Comparison of ENCODE assay signal across 27 mouse cellular contexts in the genomic region with DNA sequence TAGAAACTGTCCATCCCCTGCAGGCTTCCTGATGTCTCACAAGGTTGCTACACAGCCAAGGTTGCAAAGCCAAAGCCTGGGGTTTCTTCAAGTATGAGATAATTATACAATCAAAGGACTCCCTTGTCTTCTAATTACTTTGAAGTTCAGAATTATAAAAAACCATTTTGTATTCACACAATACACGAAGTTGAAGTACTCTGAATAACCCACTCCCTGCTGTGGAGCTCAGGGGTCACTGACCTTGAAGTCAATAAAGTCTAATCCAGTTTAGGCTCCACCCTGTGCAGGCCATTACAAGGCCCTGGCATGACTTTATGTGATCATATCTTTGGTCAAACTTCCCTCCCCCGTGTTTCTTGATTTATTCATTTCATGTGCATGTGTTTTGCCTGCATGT.
DNase-seq lines count a peak whose midpoint lies in the region; ATAC-seq and TF ChIP-seq lines count a peak whose summit lies in the region.
"Had no signal": no experiment of that assay in that cellular context is flagged by ENCODE, and none has a peak within 500 bp of the region (broad histone marks: within the 10 kb centered on the region; RNA-seq: fewer than 3 reads in every experiment).

No protein-coding gene starts in this region.

- TF ChIP-seq POLR2A in liver, adult 2 months (IDR thresholded peaks at IDR 0.05; ENCODE audit: extremely low read depth, insufficient read depth, low read length) = no peak

- no peak overlapping the region for H3K27ac ChIP-seq in liver, adult 2 months (replicated peaks; ENCODE audit: insufficient read depth, low read depth, low read length)
- H3K27ac ChIP-seq in hindbrain, embryonic 16.5 days (ENCODE audit: low read depth, low read length) = no peak overlapping the region
- H3K27ac ChIP-seq: embryonic facial prominence, embryonic 15.5 days; forebrain, embryonic 10.5 days; forebrain, embryonic 12.5 days had no signal

- no peaks in the 10 kb centered on the region for H3K9me3 ChIP-seq in hindbrain, embryonic 16.5 days (ENCODE audit: control insufficient read depth, low read length)
- H3K9me3 ChIP-seq: embryonic facial prominence, embryonic 13.5 days; embryonic facial prominence, embryonic 15.5 days; forebrain, embryonic 10.5 days; forebrain, embryonic 12.5 days; G1E had no signal

- no peaks in the 10 kb centered on the region for H3K36me3 ChIP-seq in liver, adult 2 months (ENCODE audit: control insufficient read depth, insufficient read depth, low read length)
- no peaks in the 10 kb centered on the region for H3K36me3 ChIP-seq in hindbrain, embryonic 16.5 days (ENCODE audit: control insufficient read depth, insufficient read depth, low read length)
- H3K36me3 ChIP-seq: forebrain, embryonic 12.5 days; G1E had no signal

- 11% methylated on average over 2 of the region's 2 CpGs for WGBS in liver, adult 2 months
- 51% methylated on average over 2 of the region's 2 CpGs for WGBS in hindbrain, embryonic 16.5 days

- DNase-seq in liver, adult 2 months (ENCODE audit: extremely low read depth, low read depth, low spot score) = peak; percentile 59
- DNase-seq in liver (no peak), R1 (ENCODE audit: low read depth, low spot score) (peak; percentile 39)
- no peak for DNase-seq in left cerebral cortex, postnatal 10 days (ENCODE audit: extremely low spot score in 1 of 2, low spot score in 2 of 2)
- DNase-seq: adrenal gland, postnatal 10 days; adrenal gland, postnatal 25 days; B cell, adult 2 months; cerebellum, adult 11 months; cerebellum, adult 18-20 months; cerebellum, adult 8-10 months; cerebellum, adult 9-11 months; cerebellum, postnatal 14 days; cerebellum, postnatal 36 days; embryo, embryonic 11 days had no signal

- no peak for ATAC-seq in hindbrain, embryonic 16.5 days
- ATAC-seq: activated CD4-positive, CD25-positive, alpha-beta regulatory T cell, adult 4 months; CD4-positive, CD25-positive, alpha-beta regulatory T cell, adult 4 months; forebrain, embryonic 14.5 days; forebrain, embryonic 16.5 days; Patski had no signal

- no peak overlapping the region for H3K4me3 ChIP-seq in liver, adult 2 months (ENCODE audit: insufficient read depth, low read depth, low read length)
- H3K4me3 ChIP-seq in hindbrain, embryonic 16.5 days (ENCODE audit: low read length) = no peak overlapping the region
- H3K4me3 ChIP-seq: embryonic facial prominence, embryonic 13.5 days; embryonic facial prominence, embryonic 15.5 days; erythroblast, embryonic 14.5 days; forebrain, embryonic 10.5 days; forebrain, embryonic 12.5 days had no signal

- TF ChIP-seq CTCF in liver, adult 2 months (IDR thresholded peaks at IDR 0.05; ENCODE audit: low read depth, low read length) = no peak

- H3K27me3 ChIP-seq in liver, adult 2 months (ENCODE audit: control insufficient read depth, insufficient read depth, low read length) = no peaks in the 10 kb centered on the region
- H3K27me3 ChIP-seq in hindbrain, embryonic 16.5 days (replicated peaks; ENCODE audit: control insufficient read depth, insufficient read depth, low read length) = no peaks in the 10 kb centered on the region
- H3K27me3 ChIP-seq: CH12.LX; embryonic facial prominence, embryonic 13.5 days; embryonic facial prominence, embryonic 15.5 days; forebrain, embryonic 12.5 days; Patski had no signal

- H3K9ac ChIP-seq in liver, adult 2 months (ENCODE audit: low read depth, low read length) = no peak overlapping the region
- H3K9ac ChIP-seq in hindbrain, embryonic 16.5 days (ENCODE audit: low read depth, low read length) = no peak overlapping the region
- H3K9ac ChIP-seq: embryonic facial prominence, embryonic 13.5 days; embryonic facial prominence, embryonic 15.5 days; forebrain, embryonic 12.5 days had no signal

- intact Hi-C loops in left cerebral cortex, postnatal 10 days (cut with DNase I) = no loop called here

- no peak overlapping the region for H3K4me2 ChIP-seq in hindbrain, embryonic 16.5 days (ENCODE audit: low read length)
- H3K4me2 ChIP-seq: embryonic facial prominence, embryonic 13.5 days; embryonic facial prominence, embryonic 15.5 days; forebrain, embryonic 12.5 days had no signal

- H3K4me1 ChIP-seq in liver, adult 2 months (ENCODE audit: control insufficient read depth, insufficient read depth, low read length) = peaks cover 21% of the 10 kb centered on the region
- peaks cover 10% of the 10 kb centered on the region for H3K4me1 ChIP-seq in hindbrain, embryonic 16.5 days (ENCODE audit: control insufficient read depth, insufficient read depth, low read depth, low read length)
- H3K4me1 ChIP-seq: forebrain, embryonic 12.5 days had no signal

- no peaks in the 10 kb centered on the region for H3K79me2 ChIP-seq in liver, adult 2 months (ENCODE audit: control insufficient read depth, insufficient read depth, low read length)

Comparison
In these comparisons a context has a peak if more than half of its experiments do, and no peak if none do; other contexts are left out.
1. DNase-seq: peak in liver, adult 2 months (single experiment) and R1 (single experiment); none in liver (single experiment) and left cerebral cortex, postnatal 10 days (0 of 2).